Mouse (Mus musculus): Measurements from ENCODE around the gene Cyb5r1.

DNA sequence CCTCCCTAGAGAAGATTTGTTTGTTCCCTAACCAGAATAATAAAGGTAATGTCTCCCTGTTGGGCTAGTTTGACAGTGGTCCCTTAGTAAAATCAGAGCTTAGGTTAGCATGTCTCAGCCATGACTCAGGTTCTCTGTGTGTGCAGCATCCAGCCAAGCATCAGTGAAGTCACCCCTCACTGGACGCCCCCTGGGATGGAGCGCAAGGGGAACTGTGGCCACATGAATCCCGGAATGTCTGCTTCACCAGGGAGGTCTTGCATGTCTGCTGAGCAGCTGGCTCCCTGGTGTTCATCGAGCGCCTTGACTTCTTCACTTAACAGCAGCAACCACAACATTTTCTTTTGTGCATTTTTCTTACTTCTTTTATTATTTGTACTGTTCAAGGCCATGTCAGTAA is 11.5 kb upstream of the Cyb5r1 start:
- TF ChIP-seq CTCF (IDR thresholded peaks at IDR 0.05; ENCODE audit: control insufficient read depth, insufficient read depth, insufficient replicate concordance, low read depth, low read length) = no peak
- TF ChIP-seq POLR2A (IDR thresholded peaks at IDR 0.05; ENCODE audit: control insufficient read depth, low read depth, low read length) = no peak
